In genomic region chr8:69625095-69625789, GRCm38 (mm10) we compare ENCODE assay signal across 8 mouse cellular contexts. TPM values are rescaled to one million over a fixed set of nuclear protein-coding genes. Genes with fewer than 3 reads are reported as not detected.
DNase-seq lines count a peak whose midpoint lies in the region; ATAC-seq lines count a peak whose summit lies in the region.

TSS of gene Zfp868 (minus strand) at chr8:69625548.

- peak within 1 kb of the TSS; percentile 49 for H3K4me2 ChIP-seq in hindbrain, embryonic 11.5 days (replicated peaks; ENCODE audit: low read depth, low read length)

- peak; percentile 100 for ATAC-seq in hindbrain, embryonic 11.5 days (ENCODE audit: low FRiP score)

- H3K9me3 ChIP-seq in hindbrain, embryonic 11.5 days (ENCODE audit: control insufficient read depth, low read length) = no peaks in the 10 kb centered on the region

- peak within 1 kb of the TSS; percentile 93 for H3K27ac ChIP-seq in hindbrain, embryonic 11.5 days (ENCODE audit: low read depth, low read length)

- H3K9ac ChIP-seq in hindbrain, embryonic 11.5 days (ENCODE audit: low read depth, low read length) = peak within 1 kb of the TSS; percentile 79

- whole genome bisulfite sequencing in hindbrain, embryonic 11.5 days = under 1% methylated on average over 40 of the region's 41 CpGs

- H3K27me3 ChIP-seq in hindbrain, embryonic 11.5 days (ENCODE audit: control insufficient read depth, insufficient read depth, low read length) = no peaks in the 10 kb centered on the region

- H3K4me1 ChIP-seq in hindbrain, embryonic 11.5 days (replicated peaks; ENCODE audit: control insufficient read depth, insufficient read depth, low read length) = no peaks in the 10 kb centered on the region; the same call in 1 of the 2 replicates

- no peaks in the 10 kb centered on the region for H3K36me3 ChIP-seq in hindbrain, embryonic 11.5 days (ENCODE audit: control insufficient read depth, insufficient read depth, low read length)

- peak; percentile 99 for DNase-seq in Muller cell, postnatal 12 days (ENCODE audit: inconsistent ontology term)
- DNase-seq in cerebellum, adult 9-11 months = peak; percentile 97
- peak; percentile 92 to 98 for DNase-seq in frontal cortex, adult 2 months (ENCODE audit: extremely low spot score in 1 of 2, low spot score in 1 of 2)
- DNase-seq in hindbrain, embryonic 11.5 days (ENCODE audit: low spot score) = peak; percentile 98
- peak; percentile 99 for DNase-seq in layer of hippocampus, postnatal 10 days (ENCODE audit: low spot score in 2 of 2)
- peak; percentile 99 for DNase-seq in lung, postnatal 10 days
- peak; percentile 99 for DNase-seq in ovary, postnatal 36 days (ENCODE audit: low spot score)
- peak; percentile 99 for DNase-seq in thymus, postnatal 25 days

- peak within 1 kb of the TSS; percentile 75 for H3K4me3 ChIP-seq in hindbrain, embryonic 11.5 days (ENCODE audit: low read depth, low read length)

RNA-seq across cellular contexts. Expression of gene Zfp868, which starts in this region (rescaled TPM):
- polyA plus RNA-seq in frontal cortex, adult 2 months (2012; rRNA removed) = 12.6 and 15.7 TPM in 2 replicates
- 42.2 and 44.3 TPM in 2 replicates for polyA plus RNA-seq in hindbrain, embryonic 11.5 days (2014; fragmentation: Nextera tagmentation; extraction: Ambion mirVana)
- total RNA-seq in layer of hippocampus, postnatal 10 days (2021) = 10 to 100 TPM; 17.1 to 17.6 TPM

Comparison
In these comparisons a context has a peak if more than half of its experiments do, and no peak if none do; other contexts are left out.
1. Peak in every context shown above with its lines: DNase-seq, ATAC-seq, H3K4me3 ChIP-seq and H3K27ac ChIP-seq.